Mouse (Mus musculus) forebrain, embryonic 11.5 days (tissue): ENCODE measurements around the gene Plpp3. TPM values are rescaled to one million over a fixed set of nuclear protein-coding genes. Genes with fewer than 3 reads are reported as not detected.

Experiments
- ATAC-seq: fragments of 200-750 bp; cut with Nextera tagmentation; replicated peaks from 2 replicates; pipeline ENCODE4 v1.8.0; 2017; ENCODE audit warnings: moderate TSS enrichment; ENCODE audit not compliant: low FRiP score
- DNase-seq: peaks from one replicate; pipeline ENCODE4 v3.0.0-alpha.2; 2017; ENCODE audit warnings: low spot score
- H3K27ac ChIP-seq: fragments of 300-500 bp; sonication (generic); 2 replicates; pipeline ENCODE4 v1.5.1; 2014; ENCODE audit warnings: low read depth, low read length
- H3K27me3 ChIP-seq: fragments of 300-500 bp; sonication (generic); 2 replicates; pipeline ENCODE4 v1.6.1; 2014; ENCODE audit warnings: mild to moderate bottlenecking, low read length, mixed read lengths; ENCODE audit not compliant: control insufficient read depth, insufficient read depth
- H3K36me3 ChIP-seq: fragments of 300-500 bp; sonication (generic); 2 replicates; pipeline ENCODE4 v1.6.1; 2014; ENCODE audit warnings: mild to moderate bottlenecking, low read length, moderate library complexity, mixed read lengths; ENCODE audit not compliant: control insufficient read depth, insufficient read depth
- H3K4me1 ChIP-seq: fragments of 300-500 bp; sonication (generic); replicated peaks from 2 replicates; pipeline ENCODE4 v1.6.1; 2014; ENCODE audit warnings: low read length, mixed read lengths; ENCODE audit not compliant: control insufficient read depth, insufficient read depth
- H3K4me2 ChIP-seq: fragments of 300-500 bp; sonication (generic); 2 replicates; pipeline ENCODE4 v1.6.1; 2014; ENCODE audit warnings: low read depth, mild to moderate bottlenecking, low read length, moderate library complexity, mixed read lengths; ENCODE audit not compliant: severe bottlenecking
- H3K4me3 ChIP-seq: fragments of 300-500 bp; sonication (generic); 2 replicates; pipeline ENCODE4 v1.5.1; 2014; ENCODE audit warnings: low read depth, low read length
- H3K9ac ChIP-seq: fragments of 300-500 bp; sonication (generic); 2 replicates; pipeline ENCODE4 v1.6.1; 2014; ENCODE audit warnings: low read length
- H3K9me3 ChIP-seq: fragments of 300-500 bp; sonication (generic); 2 replicates; pipeline ENCODE4 v1.6.1; 2016; ENCODE audit warnings: low read length, mixed read lengths; ENCODE audit not compliant: control insufficient read depth
- WGBS: fragments of 180-500 bp; shearing (Covaris S2); extraction: QIAGEN DNeasy Blood & Tissue Kit; methylation state at CpG from one replicate; pipeline ENCODE4 v1.1.7; 2014; 5-methylcytosine and 5-hydroxymethylcytosine counted together
- polyA plus RNA-seq: library from polyadenylated mRNA; unstranded; fragments of >200 nt; fragmentation: Nextera tagmentation; extraction: Ambion mirVana; gene quantifications from 2 replicates; pipeline ENCODE4 v1.2.1, GENCODE M21; 2014

Plpp3 gene
- polyA plus RNA-seq, 1 experiment from 2014 or later = 71.6 TPM

- H3K27me3 ChIP-seq = no peaks in the 10 kb centered on the region
- H3K4me2 ChIP-seq = no peak overlapping the region
- H3K4me1 ChIP-seq = no peaks in the 10 kb centered on the region
- DNase-seq (no peak), ATAC-seq (no peak)
- no peaks in the 10 kb centered on the region for H3K9me3 ChIP-seq
- no peak overlapping the region for H3K9ac ChIP-seq
- 84% methylated on average over 11 of the region's 11 CpGs for WGBS
- H3K27ac ChIP-seq = no peak overlapping the region
- peaks cover 7% of the 10 kb centered on the region; the same call in 1 of the 2 replicates for H3K36me3 ChIP-seq
- H3K4me3 ChIP-seq = no peak overlapping the region
Measured at GRCm38 (mm10) chr4:105221256-105221840, 64.2 kb downstream of the Plpp3 start.

DNA sequence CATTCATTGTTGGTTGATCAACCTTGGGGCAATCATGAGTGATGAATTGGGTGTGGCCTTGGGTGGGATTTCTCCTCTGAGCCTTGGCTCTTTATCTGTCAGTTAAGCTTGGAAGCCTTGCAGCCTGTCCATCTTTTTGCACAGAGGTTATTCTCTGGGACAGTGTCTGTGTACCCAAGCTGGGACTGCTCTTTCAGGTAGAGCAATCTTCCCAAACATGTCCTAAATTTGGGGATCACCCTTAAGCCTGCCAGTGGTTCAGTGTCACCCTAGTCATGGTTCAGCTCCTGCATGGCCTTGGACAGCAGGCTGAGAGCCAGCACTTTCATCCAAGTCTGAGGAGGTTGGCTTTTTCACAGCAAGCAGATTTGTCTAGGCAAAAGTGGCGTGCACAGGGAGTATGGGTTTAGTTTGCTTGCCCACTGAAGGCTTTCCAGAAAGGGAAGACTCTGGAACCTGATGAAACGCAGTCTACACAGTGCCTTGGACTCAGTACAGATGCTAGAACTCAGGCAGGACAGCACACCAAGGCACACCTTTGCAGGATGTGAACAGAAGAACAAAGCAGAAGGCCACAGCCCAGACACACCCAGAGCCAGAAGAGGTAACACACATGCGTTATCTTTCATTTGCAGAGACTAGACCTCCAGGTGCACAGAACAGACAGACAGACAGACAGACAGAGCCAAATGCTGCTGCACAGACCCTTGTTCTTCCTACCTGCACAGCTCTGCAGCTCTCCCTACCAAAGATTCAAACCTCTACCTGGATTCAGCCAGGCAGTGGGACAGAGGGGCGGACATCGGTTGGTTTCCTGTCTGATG is 66.2 kb downstream of the Plpp3 start:
- no peak overlapping the region for H3K4me2 ChIP-seq
- peaks cover 16% of the 10 kb centered on the region; the same call in 1 of the 2 replicates for H3K36me3 ChIP-seq
- no peak overlapping the region for H3K9ac ChIP-seq
- H3K9me3 ChIP-seq = no peaks in the 10 kb centered on the region
- no peaks in the 10 kb centered on the region for H3K27me3 ChIP-seq
- ATAC-seq = no peak
- no peak overlapping the region for H3K4me3 ChIP-seq
- no peak overlapping the region for H3K27ac ChIP-seq
- 84% methylated on average over 5 of the region's 5 CpGs for WGBS
- no peak for DNase-seq
- no peaks in the 10 kb centered on the region for H3K4me1 ChIP-seq

GRCm38 (mm10) chr4:105223925-105224300 is 66.8 kb downstream of the Plpp3 start:
- no peak overlapping the region for H3K4me2 ChIP-seq
- ATAC-seq = no peak
- H3K27me3 ChIP-seq = no peaks in the 10 kb centered on the region
- H3K9ac ChIP-seq = no peak overlapping the region
- peaks cover 19% of the 10 kb centered on the region; the same call in 1 of the 2 replicates for H3K36me3 ChIP-seq
- H3K9me3 ChIP-seq = no peaks in the 10 kb centered on the region
- H3K4me1 ChIP-seq = no peaks in the 10 kb centered on the region
- no peak overlapping the region for H3K27ac ChIP-seq
- DNase-seq = no peak
- no peak overlapping the region for H3K4me3 ChIP-seq
- 61% methylated on average over 4 of the region's 4 CpGs for WGBS

DNA sequence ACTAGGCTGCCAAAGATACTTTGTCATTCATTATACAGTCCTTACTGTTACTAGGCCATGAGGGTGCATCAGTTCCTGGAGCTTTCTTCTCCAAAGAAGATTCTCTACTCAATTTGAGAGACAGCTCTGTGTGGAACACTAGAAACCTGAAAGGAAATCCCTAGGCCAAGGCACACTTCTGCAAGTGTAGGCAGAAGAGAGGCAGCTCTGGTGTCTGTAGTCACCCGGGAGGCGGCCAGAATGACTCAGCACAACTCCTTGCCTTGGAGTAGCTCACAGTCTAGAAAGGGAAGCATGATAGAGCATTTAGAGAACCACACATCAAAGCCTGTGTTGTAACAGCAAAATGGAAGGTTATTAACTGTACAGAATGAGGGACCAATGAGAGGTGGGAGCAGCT is 68.4 kb downstream of the Plpp3 start:
- peaks cover 22% of the 10 kb centered on the region for H3K36me3 ChIP-seq
- no peaks in the 10 kb centered on the region for H3K9me3 ChIP-seq
- ATAC-seq (no peak), DNase-seq (no peak)
- H3K4me1 ChIP-seq = no peaks in the 10 kb centered on the region
- 79% methylated on average over 2 of the region's 2 CpGs for WGBS
- no peak overlapping the region for H3K27ac ChIP-seq
- no peak overlapping the region for H3K4me2 ChIP-seq
- no peak overlapping the region for H3K4me3 ChIP-seq
- no peaks in the 10 kb centered on the region for H3K27me3 ChIP-seq
- H3K9ac ChIP-seq = no peak overlapping the region

DNA sequence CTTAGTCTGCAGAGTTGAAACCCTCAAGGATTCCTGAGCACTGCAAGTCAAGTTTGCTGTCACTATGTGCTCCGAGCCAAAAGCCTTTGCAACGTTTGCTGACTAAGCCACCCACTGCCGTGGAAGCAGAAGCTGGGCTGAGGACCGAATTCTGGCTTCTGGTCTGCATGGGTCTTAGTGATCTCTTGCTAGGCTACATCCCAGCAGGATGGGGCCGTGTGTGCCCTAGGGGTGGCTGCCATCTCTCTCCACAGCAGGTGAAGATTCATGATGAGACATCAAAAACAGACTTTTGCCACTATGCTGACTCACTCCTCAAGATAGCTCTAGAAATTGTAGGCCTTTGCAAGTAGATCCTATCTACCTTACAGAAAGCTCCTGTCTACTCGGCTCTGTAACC is 69.2 kb downstream of the Plpp3 start:
- no peak for DNase-seq
- Histone ChIP-seq H3K27ac (no peak overlapping the region), H3K9me3 (no peaks in the 10 kb centered on the region), H3K27me3 (no peaks in the 10 kb centered on the region), H3K36me3 (peaks cover 28% of the 10 kb centered on the region), H3K4me1 (no peaks in the 10 kb centered on the region), H3K9ac (no peak overlapping the region), H3K4me3 (no peak overlapping the region), H3K4me2 (no peak overlapping the region)
- no peak for ATAC-seq
- 87% methylated on average over 6 of the region's 6 CpGs for WGBS

GRCm38 (mm10) chr4:105230127-105230526 is 73.0 kb downstream of the Plpp3 start:
- H3K9ac ChIP-seq = no peak overlapping the region
- H3K4me1 ChIP-seq = no peaks in the 10 kb centered on the region
- H3K4me2 ChIP-seq = no peak overlapping the region
- H3K4me3 ChIP-seq = no peak overlapping the region
- no peaks in the 10 kb centered on the region for H3K27me3 ChIP-seq
- no peak for ATAC-seq
- WGBS = 91% methylated on average over 8 of the region's 8 CpGs
- H3K36me3 ChIP-seq = peaks cover 24% of the 10 kb centered on the region
- H3K27ac ChIP-seq = no peak overlapping the region
- H3K9me3 ChIP-seq = no peaks in the 10 kb centered on the region
- DNase-seq = no peak

GRCm38 (mm10) chr4:105240233-105240632 is 83.1 kb downstream of the Plpp3 start:
- ATAC-seq (0 out of 2 replicates have a peak, but pooled peaks have one; percentile 30), DNase-seq (peak; percentile 44)
- Histone ChIP-seq H3K36me3 (no peaks in the 10 kb centered on the region), H3K9ac (no peak overlapping the region), H3K27ac (no peak overlapping the region), H3K4me1 (peaks cover 2% of the 10 kb centered on the region), H3K27me3 (no peaks in the 10 kb centered on the region), H3K4me2 (no peak overlapping the region), H3K4me3 (no peak overlapping the region), H3K9me3 (no peaks in the 10 kb centered on the region)
- 25% methylated on average over 7 of the region's 7 CpGs for WGBS

GRCm38 (mm10) chr4:105244931-105245330 is 87.8 kb downstream of the Plpp3 start:
- no peaks in the 10 kb centered on the region for H3K9me3 ChIP-seq
- H3K27me3 ChIP-seq = no peaks in the 10 kb centered on the region
- ATAC-seq (no peak), DNase-seq (no peak)
- 0 out of 2 replicates have a peak overlapping the region, but pooled peaks have one; percentile 44 for H3K4me2 ChIP-seq
- no peak overlapping the region for H3K4me3 ChIP-seq
- peak overlapping the region; percentile 65 for H3K9ac ChIP-seq
- H3K36me3 ChIP-seq = no peaks in the 10 kb centered on the region
- H3K4me1 ChIP-seq = peaks cover 10% of the 10 kb centered on the region
- 71% methylated on average over 10 of the region's 10 CpGs for WGBS
- H3K27ac ChIP-seq = no peak overlapping the region
